Mouse (Mus musculus) liver, embryonic 14.5 days (tissue): Measurements from ENCODE around the gene Odr4.

ENCODE experiments used
- CTCF ChIP-seq: IDR thresholded peaks from 2 replicates; pipeline ENCODE4 v1.5.1; 2016; ENCODE audit warnings: antibody characterized with exemption, low read depth, control low read depth
- EP300 ChIP-seq: IDR thresholded peaks from 2 replicates; pipeline ENCODE4 v1.6.1; 2016; ENCODE audit warnings: antibody characterized with exemption, low read depth

DNA sequence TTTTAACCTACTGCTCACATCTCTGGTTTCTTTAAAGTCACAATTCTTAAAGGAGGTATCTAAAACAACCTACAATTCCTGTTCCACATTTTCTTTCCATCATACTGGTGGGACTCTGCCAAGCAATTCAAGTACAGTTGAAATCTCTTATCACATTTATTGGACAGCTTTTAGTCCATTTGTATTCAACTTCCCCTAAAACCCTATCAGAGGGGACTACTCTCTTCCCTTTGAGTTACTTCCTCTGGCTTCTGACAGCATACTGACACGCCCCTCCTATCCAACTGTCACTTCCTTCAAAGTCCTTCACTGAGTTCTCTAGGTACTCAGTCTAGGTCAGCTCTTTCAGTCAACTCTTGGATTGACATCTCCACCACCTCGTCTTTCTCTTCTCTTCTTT lies 57.8 kb downstream of the Odr4 start:
- TF ChIP-seq CTCF = no peak
- TF ChIP-seq EP300 = no peak
